Mouse (Mus musculus) heart, postnatal 0 days (tissue): ENCODE measurements around the gene Bri3.

Experiments
- CTCF ChIP-seq: IDR thresholded peaks from 2 replicates; pipeline ENCODE4 v1.5.1; 2016; ENCODE audit warnings: antibody characterized with exemption, control low read depth, low read depth
- EP300 ChIP-seq: IDR thresholded peaks from 2 replicates; pipeline ENCODE4 v1.6.1; 2016; ENCODE audit warnings: antibody characterized with exemption, low read depth

GRCm38 (mm10) chr5:144452776-144453455, 208.7 kb downstream of the Bri3 start:
- TF ChIP-seq CTCF: no peak
- no peak for TF ChIP-seq EP300
